Mouse (Mus musculus): ENCODE results near the gene Lipt1. TPM values are rescaled to one million over a fixed set of nuclear protein-coding genes. Genes with fewer than 3 reads are reported as not detected.

Gene Lipt1
- polyA plus RNA-seq (2012; rRNA removed): 0.15 and 0.25 TPM in 2 replicates

DNA sequence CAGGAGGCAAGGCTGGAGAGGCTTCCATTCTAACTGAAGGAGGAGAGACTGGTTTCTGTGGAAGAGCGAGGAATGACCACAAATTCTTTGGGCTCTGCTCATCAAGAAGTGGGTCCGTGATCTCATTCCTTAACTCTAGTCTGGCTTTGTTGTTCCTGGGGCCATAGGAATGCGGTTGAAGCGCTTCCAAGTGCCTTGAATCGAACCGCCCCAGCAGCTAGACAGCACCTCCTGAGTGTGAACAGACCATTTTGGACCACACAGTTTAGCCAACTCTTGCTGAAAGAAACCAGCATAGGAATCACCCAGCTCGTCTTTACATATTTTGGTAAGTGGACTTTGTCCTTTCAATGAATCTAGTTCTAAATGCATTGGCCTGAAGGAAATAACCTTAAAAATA lies at the start of gene Lipt1:
TSS of gene Lipt1 (plus strand) at position 35 of the 400 bp plus-strand sequence.

DNA sequence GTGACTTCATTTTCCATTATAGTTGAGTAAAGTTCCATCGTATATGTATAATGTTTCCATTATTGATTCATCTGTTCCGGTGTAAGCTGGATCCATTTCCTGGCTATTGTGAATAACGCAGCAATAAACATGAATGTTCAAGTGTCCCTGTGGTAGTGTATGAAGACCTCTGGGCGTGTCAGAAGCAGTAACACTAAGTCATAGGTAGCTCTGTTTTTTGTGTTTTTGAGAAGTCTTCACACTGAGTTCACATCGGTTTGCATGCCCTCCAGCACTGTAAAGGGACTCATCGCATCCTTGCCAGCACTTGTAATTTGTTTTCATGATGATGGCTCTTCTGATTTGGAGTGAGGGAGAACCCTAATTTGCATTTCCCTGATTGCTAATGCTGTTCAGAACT lies 5.3 kb upstream of the Lipt1 start, which contains the start of gene Tsga10:
TSS of gene Tsga10 (minus strand) at position 144 of the 400 bp plus-strand sequence.

DNA sequence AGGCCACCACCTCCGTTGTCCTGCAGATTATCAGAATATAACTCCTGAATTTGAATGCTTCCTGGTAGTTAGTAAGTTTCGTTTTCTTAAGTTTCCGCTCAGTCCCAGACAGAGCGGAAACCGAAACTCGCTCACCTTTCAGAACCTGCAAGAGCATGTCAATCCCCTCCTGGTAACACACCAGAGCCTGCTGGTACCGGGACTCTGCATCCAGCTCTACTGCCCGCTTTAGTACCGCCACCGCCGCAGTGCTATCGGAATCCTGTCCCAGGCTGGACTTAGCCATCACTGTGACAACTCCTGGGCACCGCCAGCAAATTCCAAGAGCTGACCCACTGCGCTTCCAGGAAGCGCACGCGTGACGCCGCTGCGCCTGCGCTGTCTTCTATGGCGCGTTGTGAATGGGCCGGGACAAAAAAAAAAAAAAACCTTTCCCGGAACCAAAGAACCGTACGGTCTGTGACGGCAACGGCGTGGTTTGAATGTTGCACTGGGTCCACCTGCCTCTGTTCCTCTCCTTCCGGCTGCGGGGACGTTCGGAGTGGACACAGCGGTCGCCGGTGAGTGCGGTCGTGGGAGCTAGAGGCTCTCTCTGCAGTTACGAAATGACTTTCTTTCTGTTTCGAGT lies 18.6 kb downstream of the Lipt1 start, which contains the start of the genes Mitd1 and Mrpl30:
TSS of gene Mitd1 (minus strand) at position 387 of the 628 bp plus-strand sequence.
TSS of gene Mrpl30 (plus strand) at position 453 of the 628 bp plus-strand sequence.

DNA sequence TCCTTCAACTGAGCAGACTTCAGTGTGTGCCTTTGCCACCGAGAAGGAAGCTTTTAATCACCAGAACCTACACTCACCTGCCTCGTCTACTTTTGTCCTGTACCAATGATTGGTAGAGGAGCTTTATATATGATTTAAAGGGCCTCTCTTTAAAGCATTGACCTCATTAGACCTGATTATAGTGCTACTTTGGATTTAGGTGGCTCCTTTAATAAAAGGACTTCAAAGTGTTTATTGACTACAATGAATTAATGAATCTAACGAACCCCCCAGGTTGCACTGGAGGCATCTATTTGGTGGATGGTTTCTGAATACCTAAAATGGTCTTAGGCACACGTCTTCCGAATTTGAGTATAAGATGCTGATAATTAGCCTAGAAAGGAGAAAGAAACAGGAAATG lies 44.9 kb downstream of the Lipt1 start, which contains the start of gene Lyg2:
TSS of gene Lyg2 (minus strand) at position 101 of the 400 bp plus-strand sequence.

Other genes starting within 250 kb of the Lipt1 start
- 10.8 and 11.0 TPM in 2 replicates for gene 2010300C02Rik, start 151.7 kb upstream of the Lipt1 start, polyA plus RNA-seq (2012; rRNA removed)
- gene Tsga10, start 5.3 kb upstream of the Lipt1 start, polyA plus RNA-seq (2012; rRNA removed): 0.03 and 0.08 TPM in 2 replicates
- 1.2 TPM in 2 replicates for gene Mitd1, start 18.7 kb downstream of the Lipt1 start, polyA plus RNA-seq (2012; rRNA removed)
- 15.6 and 21.5 TPM in 2 replicates for gene Mrpl30, start 18.7 kb downstream of the Lipt1 start, polyA plus RNA-seq (2012; rRNA removed)
- not detected in 2 replicates for gene Lyg2, start 44.8 kb downstream of the Lipt1 start, polyA plus RNA-seq (2012; rRNA removed)
- 1.8 and 16.3 TPM in 2 replicates for gene Lyg1, start 86.0 kb downstream of the Lipt1 start, polyA plus RNA-seq (2012; rRNA removed)
- 0.83 and 1.5 TPM in 2 replicates for gene Txndc9, start 126.2 kb downstream of the Lipt1 start, polyA plus RNA-seq (2012; rRNA removed)
- 0.32 and 0.66 TPM in 2 replicates for gene Eif5b, start 126.3 kb downstream of the Lipt1 start, polyA plus RNA-seq (2012; rRNA removed)

Data from stomach, adult 2 months (tissue).